Mouse (Mus musculus) lung, postnatal 0 days (tissue): ENCODE data around the gene Nanos2. TPM values are rescaled to one million over a fixed set of nuclear protein-coding genes. Genes with fewer than 3 reads are reported as not detected.

Experiments used
- ATAC-seq: fragments of 200-750 bp; cut with Nextera tagmentation; 2 replicates; pipeline ENCODE4 v1.8.0; 2017; ENCODE audit warnings: moderate library complexity
- DNase-seq: peaks from one replicate; pipeline ENCODE4 v3.0.0-alpha.2; 2016; ENCODE audit warnings: low spot score
- H3K27ac ChIP-seq: fragments of 300-500 bp; sonication (generic); 2 replicates; pipeline ENCODE4 v1.5.1; 2014; ENCODE audit warnings: antibody characterized with exemption, mild to moderate bottlenecking, low read length, mixed read lengths
- H3K27me3 ChIP-seq: fragments of 300-500 bp; sonication (generic); replicated peaks from 2 replicates; pipeline ENCODE4 v1.6.1; 2014; ENCODE audit warnings: low read length, mixed read lengths; ENCODE audit not compliant: insufficient read depth
- H3K36me3 ChIP-seq: fragments of 300-500 bp; sonication (generic); 2 replicates; pipeline ENCODE4 v1.6.1; 2014; ENCODE audit warnings: low read length, mixed read lengths; ENCODE audit not compliant: insufficient read depth
- H3K4me1 ChIP-seq: fragments of 300-500 bp; sonication (generic); 2 replicates; pipeline ENCODE4 v1.6.1; 2014; ENCODE audit warnings: antibody characterized with exemption, low read depth, low read length, mixed read lengths; ENCODE audit not compliant: insufficient read depth
- H3K4me2 ChIP-seq: fragments of 300-500 bp; sonication (generic); replicated peaks from 2 replicates; pipeline ENCODE4 v1.6.1; 2014; ENCODE audit warnings: low read depth, mild to moderate bottlenecking, low read length, moderate library complexity, mixed read lengths
- H3K4me3 ChIP-seq: fragments of 300-500 bp; sonication (generic); 2 replicates; pipeline ENCODE4 v1.5.1; 2014; ENCODE audit warnings: low read depth, low read length
- H3K9ac ChIP-seq: fragments of 300-500 bp; sonication (generic); replicated peaks from 2 replicates; pipeline ENCODE4 v1.6.1; 2014; ENCODE audit warnings: low read depth, mild to moderate bottlenecking
- H3K9me3 ChIP-seq: fragments of 300-500 bp; sonication (generic); 2 replicates; pipeline ENCODE4 v1.6.1; 2016; ENCODE audit warnings: low read length, mixed read lengths
- CTCF ChIP-seq: IDR thresholded peaks from 2 replicates; pipeline ENCODE4 v1.5.1; 2016; ENCODE audit warnings: antibody characterized with exemption, mild to moderate bottlenecking
- EP300 ChIP-seq: IDR thresholded peaks from 2 replicates; pipeline ENCODE4 v1.6.1; 2016; ENCODE audit warnings: antibody characterized with exemption, mild to moderate bottlenecking, control low read depth
- WGBS: fragments of 180-500 bp; shearing (Covaris S2); extraction: QIAGEN DNeasy Blood & Tissue Kit; methylation state at CpG from one replicate; pipeline ENCODE4 v1.1.7; 2014; 5-methylcytosine and 5-hydroxymethylcytosine counted together
- polyA plus RNA-seq: library from polyadenylated mRNA; unstranded; fragments of >200 nt; fragmentation: Nextera tagmentation; extraction: Ambion mirVana; gene quantifications from 2 replicates; pipeline ENCODE4 v1.2.1, GENCODE M21; 2015

The Nanos2 gene
- polyA plus RNA-seq, 1 experiment from 2014 or later: not detected

GRCm38 (mm10) chr7:19007026-19007977 is 20.1 kb downstream of the Nanos2 start:
- ATAC-seq: no peak
- Histone ChIP-seq H3K4me2 (no peak overlapping the region), H3K4me3 (no peak overlapping the region), H3K27me3 (no peaks in the 10 kb centered on the region), H3K9me3 (no peaks in the 10 kb centered on the region), H3K27ac (no peak overlapping the region), H3K4me1 (peaks cover 30% of the 10 kb centered on the region), H3K36me3 (no peaks in the 10 kb centered on the region), H3K9ac (no peak overlapping the region)
- 54% methylated on average over 13 of the region's 13 CpGs for WGBS
- no peak for DNase-seq
- TF ChIP-seq EP300 (no peak), CTCF (no peak)

- H3K4me3 ChIP-seq: no peak overlapping the region
- H3K9me3 ChIP-seq: no peaks in the 10 kb centered on the region
- H3K9ac ChIP-seq: no peak overlapping the region
- no peaks in the 10 kb centered on the region for H3K36me3 ChIP-seq
- DNase-seq: no peak
- no peak for ATAC-seq
- H3K4me2 ChIP-seq: no peak overlapping the region
- TF ChIP-seq CTCF (no peak), EP300 (no peak)
- no peaks in the 10 kb centered on the region for H3K27me3 ChIP-seq
- no peak overlapping the region for H3K27ac ChIP-seq
- peaks cover 17% of the 10 kb centered on the region for H3K4me1 ChIP-seq
- WGBS: 68% methylated on average over 7 of the region's 7 CpGs
These were observed 23.4 kb downstream of the Nanos2 start for GRCm38 (mm10) chr7:19010581-19010980.

GRCm38 (mm10) chr7:19012025-19012621 is 24.9 kb downstream of the Nanos2 start:
- no peaks in the 10 kb centered on the region for H3K27me3 ChIP-seq
- no peaks in the 10 kb centered on the region for H3K36me3 ChIP-seq
- H3K27ac ChIP-seq: peak overlapping the region; percentile 77
- under 1% methylated on average over 26 of the region's 31 CpGs for WGBS
- H3K4me2 ChIP-seq: peak overlapping the region; percentile 76
- peak; percentile 72 for DNase-seq
- peak overlapping the region; percentile 38 for H3K4me3 ChIP-seq
- H3K9ac ChIP-seq: peak overlapping the region; percentile 83
- TF ChIP-seq EP300 (no peak), CTCF (no peak)
- H3K9me3 ChIP-seq: no peaks in the 10 kb centered on the region
- peak; percentile 73 for ATAC-seq
- 0 out of 2 replicates have a peak, but pooled peaks cover 6% of the 10 kb centered on the region for H3K4me1 ChIP-seq

- Histone ChIP-seq H3K4me2 (no peak overlapping the region), H3K27me3 (no peaks in the 10 kb centered on the region)
- WGBS: 58% methylated on average over 2 of the region's 2 CpGs
These were observed 25.7 kb downstream of the Nanos2 start for GRCm38 (mm10) chr7:19012882-19013281.

GRCm38 (mm10) chr7:19014452-19014851 is 27.3 kb downstream of the Nanos2 start:
- H3K36me3 ChIP-seq: no peaks in the 10 kb centered on the region
- H3K4me3 ChIP-seq: no peak overlapping the region
- H3K4me2 ChIP-seq: no peak overlapping the region
- no peaks in the 10 kb centered on the region for H3K4me1 ChIP-seq
- 72% methylated on average over 15 of the region's 15 CpGs for WGBS
- no peaks in the 10 kb centered on the region for H3K27me3 ChIP-seq
- no peak for DNase-seq
- ATAC-seq: no peak
- no peak overlapping the region for H3K9ac ChIP-seq
- no peaks in the 10 kb centered on the region for H3K9me3 ChIP-seq
- no peak for TF ChIP-seq EP300
- peak; percentile 19; the same call in 1 of the 2 replicates for TF ChIP-seq CTCF
- no peak overlapping the region for H3K27ac ChIP-seq

More at GRCm38 (mm10) chr7:19012882-19013281, 25.7 kb downstream of the Nanos2 start:
- Histone ChIP-seq H3K36me3 (no peaks in the 10 kb centered on the region), H3K4me1 (no peaks in the 10 kb centered on the region), H3K27ac (no peak overlapping the region), H3K4me3 (no peak overlapping the region), H3K9me3 (no peaks in the 10 kb centered on the region), H3K9ac (no peak overlapping the region)
- ATAC-seq (no peak), DNase-seq (no peak)
- TF ChIP-seq EP300 (no peak), CTCF (no peak)

GRCm38 (mm10) chr7:19016042-19016441 is 28.8 kb downstream of the Nanos2 start:
- TF ChIP-seq CTCF (no peak), EP300 (no peak)
- no peaks in the 10 kb centered on the region for H3K36me3 ChIP-seq
- DNase-seq (no peak), ATAC-seq (no peak)
- H3K9me3 ChIP-seq: no peaks in the 10 kb centered on the region
- no peaks in the 10 kb centered on the region for H3K4me1 ChIP-seq
- 86% methylated on average over 4 of the region's 4 CpGs for WGBS
- no peaks in the 10 kb centered on the region for H3K27me3 ChIP-seq
- no peak overlapping the region for H3K4me3 ChIP-seq
- H3K4me2 ChIP-seq: no peak overlapping the region
- H3K9ac ChIP-seq: no peak overlapping the region
- H3K27ac ChIP-seq: no peak overlapping the region
